Mouse (Mus musculus): ENCODE results near the gene Fgf6. TPM values are rescaled to one million over a fixed set of nuclear protein-coding genes. Genes with fewer than 3 reads are reported as not detected.

Gene Fgf6
- not detected in 2 replicates for polyA plus RNA-seq (2012; rRNA removed)
- polyA plus RNA-seq (2014; fragmentation: Nextera tagmentation; extraction: Ambion mirVana), result not detected in 2 replicates

- ATAC-seq (ENCODE audit: insufficient read depth) (no peak), DNase-seq (ENCODE audit: low read depth in 3 of 3, low spot score in 3 of 3) (no peak)
- Histone ChIP-seq H3K27me3 (ENCODE audit: control insufficient read depth, insufficient read depth, low read length) (no peaks in the 10 kb centered on the region; the same call in 1 of the 2 replicates), H3K4me2 (ENCODE audit: low read depth) (no peak within 1 kb of the TSS), H3K4me3 (ENCODE audit: insufficient read depth in 1 of 2, low read depth in 2 of 2, low read length in 2 of 2) (no peak within 1 kb of the TSS), H3K27ac (no peak within 1 kb of the TSS), H3K4me1 (replicated peaks; ENCODE audit: control insufficient read depth in 2 of 2, insufficient read depth in 2 of 2, low read length in 1 of 2) (no peaks in the 10 kb centered on the region), H3K36me3 (replicated peaks; ENCODE audit: control insufficient read depth, insufficient read depth, low read depth) (no peaks in the 10 kb centered on the region), H3K9me3 (ENCODE audit: control insufficient read depth, low read length) (no peaks in the 10 kb centered on the region), H3K9ac (replicated peaks) (no peak within 1 kb of the TSS)
- TF ChIP-seq CTCF (IDR thresholded peaks at IDR 0.05; ENCODE audit: low read depth) (no peak), EP300 (IDR thresholded peaks at IDR 0.05; ENCODE audit: low read depth) (no peak)
- WGBS (ENCODE audit: insufficient replicate concordance), result 71% methylated on average over 26 of the region's 26 CpGs
Measured at GRCm38 (mm10) chr6:127014906-127015770, at the start of gene Fgf6. Gene Fgf6, plus strand, starts transcription at chr6:127015586.

GRCm38 (mm10) chr6:126966241-126967026 is 49.0 kb upstream of the Fgf6 start:
- Histone ChIP-seq H3K4me1 (replicated peaks; ENCODE audit: control insufficient read depth in 2 of 2, insufficient read depth in 2 of 2, low read length in 1 of 2) (no peaks in the 10 kb centered on the region), H3K36me3 (replicated peaks; ENCODE audit: control insufficient read depth, insufficient read depth, low read depth) (peaks cover 5% of the 10 kb centered on the region; the same call in 1 of the 2 replicates), H3K27ac (no peak overlapping the region), H3K9ac (replicated peaks) (no peak overlapping the region), H3K9me3 (ENCODE audit: control insufficient read depth, low read length) (no peaks in the 10 kb centered on the region), H3K27me3 (ENCODE audit: control insufficient read depth, insufficient read depth, low read length) (no peaks in the 10 kb centered on the region), H3K4me3 (ENCODE audit: insufficient read depth in 1 of 2, low read depth in 2 of 2, low read length in 2 of 2) (no peak overlapping the region), H3K4me2 (ENCODE audit: low read depth) (no peak overlapping the region)
- WGBS (ENCODE audit: insufficient replicate concordance), result 74% methylated on average over 14 of the region's 14 CpGs
- no peak for ATAC-seq (ENCODE audit: insufficient read depth)
- TF ChIP-seq CTCF (IDR thresholded peaks at IDR 0.05; ENCODE audit: low read depth) (no peak), EP300 (IDR thresholded peaks at IDR 0.05; ENCODE audit: low read depth) (no peak)
- no peak for DNase-seq (ENCODE audit: low read depth in 3 of 3, low spot score in 3 of 3)

- Histone ChIP-seq H3K36me3 (replicated peaks; ENCODE audit: control insufficient read depth, insufficient read depth, low read depth) (no peaks in the 10 kb centered on the region), H3K27me3 (ENCODE audit: control insufficient read depth, insufficient read depth, low read length) (no peaks in the 10 kb centered on the region), H3K9ac (replicated peaks) (no peak overlapping the region), H3K4me2 (ENCODE audit: low read depth) (no peak overlapping the region), H3K9me3 (ENCODE audit: control insufficient read depth, low read length) (no peaks in the 10 kb centered on the region), H3K4me3 (ENCODE audit: insufficient read depth in 1 of 2, low read depth in 2 of 2, low read length in 2 of 2) (no peak overlapping the region), H3K4me1 (replicated peaks; ENCODE audit: control insufficient read depth in 2 of 2, insufficient read depth in 2 of 2, low read length in 1 of 2) (0 out of 4 replicates have a peak, but pooled peaks cover 0 to 3% of the 10 kb centered on the region in 2 experiments), H3K27ac (no peak overlapping the region)
- no peak for DNase-seq (ENCODE audit: low read depth in 3 of 3, low spot score in 3 of 3)
- TF ChIP-seq CTCF (IDR thresholded peaks at IDR 0.05; ENCODE audit: low read depth), result no peak
- ATAC-seq (ENCODE audit: insufficient read depth), result 0 out of 2 replicates have a peak, but pooled peaks have one; percentile 23
- WGBS (ENCODE audit: insufficient replicate concordance), result 11% methylated on average over 5 of the region's 5 CpGs
Measured at GRCm38 (mm10) chr6:126981539-126982234, 33.7 kb upstream of the Fgf6 start.

DNA sequence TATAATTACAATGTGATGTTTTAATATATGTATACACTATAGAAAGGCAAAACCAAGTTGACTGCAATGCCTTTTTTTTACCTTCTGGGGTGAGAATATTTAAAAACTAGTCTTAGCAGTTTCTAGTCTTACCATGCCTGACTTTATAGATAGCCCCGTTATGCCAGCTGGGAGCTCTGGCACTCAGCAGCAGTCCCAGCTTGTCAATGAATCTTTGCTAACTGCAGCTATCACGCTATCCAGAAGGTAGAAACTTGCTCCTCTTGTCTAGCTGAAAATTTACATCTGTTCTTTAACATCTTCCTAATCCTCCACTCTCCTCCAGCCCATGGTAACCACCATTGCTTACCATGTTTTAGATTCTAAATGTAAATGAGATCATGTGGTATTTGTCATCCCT is 21.7 kb upstream of the Fgf6 start:
- DNase-seq (ENCODE audit: low read depth in 3 of 3, low spot score in 3 of 3) (no peak), ATAC-seq (ENCODE audit: insufficient read depth) (no peak)
- H3K9ac ChIP-seq (replicated peaks), result no peak overlapping the region
- H3K36me3 ChIP-seq (replicated peaks; ENCODE audit: control insufficient read depth, insufficient read depth, low read depth), result no peaks in the 10 kb centered on the region
- H3K9me3 ChIP-seq (ENCODE audit: control insufficient read depth, low read length), result no peaks in the 10 kb centered on the region
- H3K4me2 ChIP-seq (ENCODE audit: low read depth), result no peak overlapping the region
- no peak overlapping the region for H3K27ac ChIP-seq
- H3K4me3 ChIP-seq (ENCODE audit: insufficient read depth in 1 of 2, low read depth in 2 of 2, low read length in 2 of 2), result no peak overlapping the region
- 49% methylated on average over 2 of the region's 2 CpGs for WGBS (ENCODE audit: insufficient replicate concordance)
- TF ChIP-seq CTCF (IDR thresholded peaks at IDR 0.05; ENCODE audit: low read depth), result no peak
- TF ChIP-seq EP300 (IDR thresholded peaks at IDR 0.05; ENCODE audit: low read depth), result no peak
- no peaks in the 10 kb centered on the region for H3K27me3 ChIP-seq (ENCODE audit: control insufficient read depth, insufficient read depth, low read length)
- H3K4me1 ChIP-seq (replicated peaks; ENCODE audit: control insufficient read depth in 2 of 2, insufficient read depth in 2 of 2, low read length in 1 of 2), result no peaks in the 10 kb centered on the region

All from liver, embryonic 14.5 days (tissue).